Mouse (Mus musculus) spleen, adult 2 months (tissue): ENCODE measurements around the gene Ccdc183. TPM values are rescaled to one million over a fixed set of nuclear protein-coding genes. Genes with fewer than 3 reads are reported as not detected.

Experiments
- DNase-seq, 2 experiments: peaks; one replicate each; pipeline versions ENCODE4 v3.0.0 to v3.0.0-alpha.2; 2012 to 2021; ENCODE audit warnings: low spot score in 2 of 2, low read depth in 1 of 2
- H3K27ac ChIP-seq: fragments of 200-500 bp; 2 replicates; pipeline ENCODE4 v1.5.1; 2012; ENCODE audit warnings: low read length, inconsistent platforms; ENCODE audit not compliant: insufficient read depth
- H3K27me3 ChIP-seq: fragments of 200-500 bp; 2 replicates; pipeline ENCODE4 v1.6.1; 2012; ENCODE audit warnings: mild to moderate bottlenecking, moderate library complexity, low read length, inconsistent platforms; ENCODE audit not compliant: control insufficient read depth, insufficient read depth
- H3K36me3 ChIP-seq: fragments of 200-500 bp; 2 replicates; pipeline ENCODE4 v1.6.1; 2012; ENCODE audit warnings: mild to moderate bottlenecking, low read length, inconsistent platforms; ENCODE audit not compliant: control insufficient read depth, insufficient read depth
- H3K4me1 ChIP-seq: fragments of 200-500 bp; 2 replicates; pipeline ENCODE4 v1.6.1; 2011; ENCODE audit warnings: inconsistent platforms; ENCODE audit not compliant: control insufficient read depth, insufficient read depth, insufficient read length
- H3K4me3 ChIP-seq: fragments of 200-500 bp; 2 replicates; pipeline ENCODE4 v1.5.1; 2011; ENCODE audit warnings: mild to moderate bottlenecking, inconsistent platforms; ENCODE audit not compliant: insufficient read depth, insufficient read length; ENCODE audit errors: extremely low read depth
- CTCF ChIP-seq: fragments of 200-500 bp; IDR thresholded peaks from 2 replicates; pipeline ENCODE4 v1.5.1; 2011; ENCODE audit warnings: mild to moderate bottlenecking, inconsistent platforms; ENCODE audit not compliant: insufficient read depth, insufficient read length, insufficient replicate concordance; ENCODE audit errors: extremely low read depth
- POLR2A ChIP-seq: fragments of 200-500 bp; IDR thresholded peaks from 2 replicates; pipeline ENCODE4 v1.6.1; 2011; ENCODE audit warnings: low read depth, low read length, inconsistent platforms
- WGBS: fragments of 180-500 bp; shearing (Covaris S2); methylation state at CpG from one replicate; pipeline ENCODE4 v1.1.7; 2018; 5-methylcytosine and 5-hydroxymethylcytosine counted together
- polyA plus RNA-seq: library from polyadenylated mRNA; depleted of rRNA; stranded (reverse); fragments of >200 nt; gene quantifications from 2 replicates; pipeline ENCODE4 v1.2.3, GENCODE M21; 2012; rRNA removed

The Ccdc183 gene
- not detected in 2 replicates for polyA plus RNA-seq

DNA sequence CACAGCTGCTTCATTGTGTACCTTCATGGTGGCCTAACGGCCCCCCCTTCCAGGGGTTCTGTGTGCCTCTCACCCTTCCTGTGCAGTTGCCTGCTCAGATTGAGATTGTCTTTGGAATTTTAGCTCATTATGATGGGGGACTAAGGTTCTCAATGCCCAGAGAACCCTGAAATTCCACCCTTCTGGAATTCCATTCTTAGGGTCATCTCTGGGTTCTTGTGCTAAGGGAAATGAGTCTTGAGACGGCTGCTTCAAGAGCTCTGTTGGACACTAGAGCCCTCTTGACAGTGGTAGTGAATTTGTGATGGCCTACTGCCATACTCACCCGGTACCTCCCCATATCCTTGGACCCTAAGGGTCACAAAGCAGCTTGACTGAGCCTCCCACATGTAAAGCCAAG is at the start of gene Ccdc183:
Gene Ccdc183, minus strand, starts transcription at position 101 of the 400 bp plus-strand sequence.
- no peak for DNase-seq
- H3K36me3 ChIP-seq, result no peaks in the 10 kb centered on the region
- no peak for TF ChIP-seq CTCF
- no peak for TF ChIP-seq POLR2A
- no peak within 1 kb of the TSS for H3K27ac ChIP-seq
- 91% methylated on average over 3 of the region's 3 CpGs for WGBS
- H3K4me1 ChIP-seq, result peaks cover 4% of the 10 kb centered on the region; the same call in 1 of the 2 replicates
- H3K27me3 ChIP-seq, result peaks cover 2% of the 10 kb centered on the region; the same call in 1 of the 2 replicates
- no peak within 1 kb of the TSS for H3K4me3 ChIP-seq

DNA sequence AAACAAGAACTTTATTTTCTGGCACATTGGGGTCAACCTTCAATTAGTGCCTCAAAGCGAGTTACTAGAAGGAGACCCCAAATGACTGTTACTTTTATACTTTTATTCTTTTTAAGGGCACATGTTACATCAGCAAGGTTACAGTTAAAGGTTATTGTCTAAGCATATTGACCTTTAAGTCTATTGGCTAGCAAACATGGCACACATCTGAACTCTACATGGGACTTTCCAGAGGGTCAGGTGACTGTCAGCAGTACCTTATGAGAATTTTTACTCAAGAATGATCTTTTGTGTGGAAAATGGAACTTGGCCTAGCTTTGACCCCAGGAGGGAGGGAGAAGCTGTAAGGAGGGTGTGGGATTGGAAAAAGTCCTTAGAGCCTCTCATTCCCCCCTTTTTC is 49.0 kb upstream of the Ccdc183 start:
- H3K4me1 ChIP-seq, result no peaks in the 10 kb centered on the region
- H3K36me3 ChIP-seq, result no peaks in the 10 kb centered on the region
- TF ChIP-seq CTCF (no peak), POLR2A (no peak)
- no peak for DNase-seq
- H3K27ac ChIP-seq, result no peak overlapping the region
- no peaks in the 10 kb centered on the region for H3K27me3 ChIP-seq
- H3K4me3 ChIP-seq, result no peak overlapping the region
- 68% methylated on average over 1 of the region's 1 CpGs for WGBS

DNA sequence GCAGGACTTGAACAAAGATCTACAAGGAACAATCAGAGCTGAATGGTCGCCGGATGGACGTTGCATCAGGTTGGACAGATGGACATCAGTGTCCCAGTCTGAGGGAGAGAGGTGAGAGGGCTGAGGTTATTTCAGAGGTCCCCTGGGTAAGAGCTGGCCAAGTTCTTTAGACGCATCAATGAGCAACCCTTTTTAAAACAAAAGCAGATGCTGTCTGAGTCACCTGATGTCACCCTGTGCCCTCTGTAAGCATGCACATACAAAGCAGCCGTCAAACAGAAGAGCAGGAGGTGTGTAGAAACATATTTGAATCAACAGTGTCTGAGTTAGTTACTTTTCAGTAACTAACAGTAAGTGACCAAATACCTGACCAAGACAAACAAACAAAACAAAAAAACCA is 46.6 kb upstream of the Ccdc183 start:
- WGBS, result 86% methylated on average over 5 of the region's 5 CpGs
- H3K4me1 ChIP-seq, result no peaks in the 10 kb centered on the region
- no peak overlapping the region for H3K27ac ChIP-seq
- H3K4me3 ChIP-seq, result no peak overlapping the region
- H3K36me3 ChIP-seq, result no peaks in the 10 kb centered on the region
- no peaks in the 10 kb centered on the region for H3K27me3 ChIP-seq
- TF ChIP-seq CTCF (no peak), POLR2A (no peak)
- no peak for DNase-seq

DNA sequence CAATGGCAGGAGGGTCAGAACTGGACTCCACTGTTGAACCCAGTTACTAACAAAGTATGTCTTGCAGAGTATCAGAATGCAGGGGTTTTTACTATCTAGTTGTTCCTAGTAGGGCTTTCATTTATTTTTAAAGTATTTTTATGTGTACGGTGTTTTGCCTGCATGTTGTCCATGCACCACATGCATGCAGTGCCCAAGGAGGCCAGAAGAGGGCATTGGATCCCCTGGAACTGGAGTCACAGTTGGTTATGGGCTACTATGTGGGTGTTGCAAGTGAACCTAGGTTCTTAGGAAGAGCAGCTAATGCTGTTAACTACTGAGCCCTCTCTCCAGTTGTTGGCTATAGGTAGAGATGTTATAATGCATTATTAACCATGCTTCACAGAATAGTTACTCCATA is 46.0 kb upstream of the Ccdc183 start:
- no peak overlapping the region for H3K27ac ChIP-seq
- no peaks in the 10 kb centered on the region for H3K36me3 ChIP-seq
- TF ChIP-seq POLR2A (no peak), CTCF (0 out of 2 replicates have a peak, but pooled peaks have one; percentile 28)
- no peak overlapping the region for H3K4me3 ChIP-seq
- peak; percentile 2 to 24 for DNase-seq
- WGBS, result 23% methylated on average over 1 of the region's 1 CpGs
- H3K4me1 ChIP-seq, result no peaks in the 10 kb centered on the region
- H3K27me3 ChIP-seq, result no peaks in the 10 kb centered on the region

DNA sequence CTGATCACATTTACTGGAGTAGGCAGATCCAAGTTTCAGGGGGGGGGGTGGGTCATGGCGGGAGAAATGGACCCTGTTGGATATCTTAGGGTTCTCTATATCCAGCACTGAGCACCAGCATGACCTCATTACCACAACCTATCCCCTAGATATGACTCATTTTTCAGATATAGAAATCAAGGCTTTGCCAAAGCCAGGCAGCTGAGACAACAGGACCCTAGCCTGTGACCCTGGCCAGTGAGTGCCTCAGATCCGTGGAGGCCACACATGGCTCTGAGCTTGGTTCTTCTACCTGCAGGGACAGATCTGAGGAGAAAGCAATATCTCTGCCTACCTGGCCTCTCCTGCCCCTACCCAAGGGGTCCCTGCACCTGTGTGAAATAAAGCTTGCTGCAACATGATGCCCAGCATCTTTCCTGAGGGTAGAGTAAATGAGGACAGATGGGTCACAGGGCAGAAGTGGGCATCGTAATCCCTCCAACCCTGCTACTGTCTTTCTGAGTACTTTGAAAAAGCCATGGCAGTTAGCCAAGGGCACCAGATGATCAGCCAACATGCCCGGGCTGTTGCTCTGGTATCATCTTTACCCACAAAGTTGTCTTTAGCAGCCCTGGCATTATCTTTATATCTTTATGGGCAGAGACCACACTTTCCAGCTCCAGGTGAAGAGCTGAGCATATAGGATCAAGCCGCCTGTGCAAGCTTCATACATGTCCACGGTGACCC is 43.9 kb upstream of the Ccdc183 start:
- Histone ChIP-seq H3K4me3 (no peak overlapping the region), H3K27me3 (no peaks in the 10 kb centered on the region), H3K27ac (no peak overlapping the region), H3K4me1 (no peaks in the 10 kb centered on the region), H3K36me3 (no peaks in the 10 kb centered on the region)
- TF ChIP-seq CTCF, result no peak
- TF ChIP-seq POLR2A, result no peak
- WGBS, result 77% methylated on average over 6 of the region's 6 CpGs
- no peak for DNase-seq

DNA sequence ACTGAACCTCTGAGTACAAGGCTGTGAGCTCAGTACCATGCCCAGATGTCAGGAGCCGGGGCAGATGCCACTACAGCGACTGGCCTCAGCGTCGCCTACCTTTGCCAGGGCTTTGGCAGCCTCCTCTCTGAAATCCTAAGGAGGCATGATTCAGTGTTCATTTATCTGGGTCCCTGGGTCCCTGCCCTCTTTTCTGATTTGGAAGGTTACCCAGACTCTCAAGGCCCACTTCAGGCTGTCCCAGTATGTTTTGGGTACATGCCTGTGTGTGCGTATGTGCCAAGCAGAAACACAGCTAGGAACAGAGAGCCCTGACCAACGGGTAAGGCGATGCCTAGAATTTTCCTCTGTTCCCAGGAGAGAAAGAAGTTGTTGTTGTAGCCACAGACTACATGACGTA is 42.8 kb upstream of the Ccdc183 start:
- Histone ChIP-seq H3K27ac (no peak overlapping the region), H3K4me1 (no peaks in the 10 kb centered on the region), H3K36me3 (no peaks in the 10 kb centered on the region), H3K27me3 (no peaks in the 10 kb centered on the region), H3K4me3 (no peak overlapping the region)
- no peak for DNase-seq
- 93% methylated on average over 8 of the region's 8 CpGs for WGBS
- TF ChIP-seq CTCF, result no peak
- TF ChIP-seq POLR2A, result no peak

DNA sequence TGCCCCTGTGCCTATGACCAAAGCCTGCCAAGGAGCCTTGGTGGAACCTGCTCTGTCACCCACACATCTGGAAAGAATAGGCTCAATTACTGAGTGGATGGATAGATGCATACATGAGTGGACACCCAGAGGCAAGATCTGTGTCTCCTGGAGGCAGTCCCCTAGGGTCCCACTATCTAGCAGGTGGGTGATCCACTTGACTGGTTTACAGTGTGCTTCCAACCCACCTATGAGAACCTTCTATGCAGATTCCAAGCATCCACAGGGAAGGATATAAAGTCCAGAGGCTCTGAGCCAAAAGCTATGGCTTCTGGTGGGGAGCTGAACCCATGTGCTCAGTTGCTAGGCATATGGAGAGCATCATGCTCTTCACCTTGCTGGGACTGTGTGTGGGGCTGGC is 40.2 kb upstream of the Ccdc183 start, which contains the start of gene Lcn5:
Gene Lcn5, plus strand, starts transcription at position 301 of the 400 bp plus-strand sequence.
- H3K4me1 ChIP-seq, result no peaks in the 10 kb centered on the region

More for the DNA sequence above, 40.2 kb upstream of the Ccdc183 start, which contains the start of gene Lcn5:
- no peak for DNase-seq
- H3K4me3 ChIP-seq, result no peak within 1 kb of the TSS
- H3K36me3 ChIP-seq, result no peaks in the 10 kb centered on the region
- H3K27ac ChIP-seq, result no peak within 1 kb of the TSS
- TF ChIP-seq POLR2A (no peak), CTCF (no peak)
- H3K27me3 ChIP-seq, result no peaks in the 10 kb centered on the region
